Mouse (Mus musculus) stomach, postnatal 0 days (tissue): Measurements from ENCODE around the gene Angpt4. TPM values are rescaled to one million over a fixed set of nuclear protein-coding genes. Genes with fewer than 3 reads are reported as not detected.

Experiments used
- ATAC-seq: fragments of 200-750 bp; cut with Nextera tagmentation; 2 replicates; pipeline ENCODE4 v1.8.0; 2017; ENCODE audit not compliant: low FRiP score, low TSS enrichment
- DNase-seq: peaks from one replicate; pipeline ENCODE4 v3.0.0-alpha.2; 2016; ENCODE audit warnings: low spot score
- H3K27ac ChIP-seq: fragments of 300-500 bp; sonication (generic); replicated peaks from 2 replicates; pipeline ENCODE4 v1.5.1; 2014; ENCODE audit warnings: mild to moderate bottlenecking, control low read depth
- H3K27me3 ChIP-seq: fragments of 300-500 bp; sonication (generic); 2 replicates; pipeline ENCODE4 v1.6.1; 2014; ENCODE audit warnings: low read length; ENCODE audit not compliant: control insufficient read depth, insufficient read depth
- H3K36me3 ChIP-seq: fragments of 300-500 bp; sonication (generic); 2 replicates; pipeline ENCODE4 v1.6.1; 2014; ENCODE audit warnings: low read length, mixed read lengths; ENCODE audit not compliant: control insufficient read depth, insufficient read depth
- H3K4me1 ChIP-seq: fragments of 300-500 bp; sonication (generic); replicated peaks from 2 replicates; pipeline ENCODE4 v1.6.1; 2014; ENCODE audit warnings: antibody characterized with exemption; ENCODE audit not compliant: control insufficient read depth, insufficient read depth
- H3K4me2 ChIP-seq: fragments of 300-500 bp; sonication (generic); replicated peaks from 2 replicates; pipeline ENCODE4 v1.6.1; 2014; ENCODE audit warnings: low read depth, mild to moderate bottlenecking, control low read depth, moderate library complexity
- H3K4me3 ChIP-seq: fragments of 300-500 bp; sonication (generic); 2 replicates; pipeline ENCODE4 v1.5.1; 2014; ENCODE audit warnings: low read depth, low read length, control low read depth
- H3K9ac ChIP-seq: fragments of 300-500 bp; sonication (generic); 2 replicates; pipeline ENCODE4 v1.6.1; 2014; ENCODE audit warnings: mild to moderate bottlenecking, low read length, control low read depth, mixed read lengths
- H3K9me3 ChIP-seq: fragments of 300-500 bp; sonication (generic); 2 replicates; pipeline ENCODE4 v1.6.1; 2016; ENCODE audit warnings: low read length; ENCODE audit not compliant: control insufficient read depth
- CTCF ChIP-seq: IDR thresholded peaks from 2 replicates; pipeline ENCODE4 v1.5.1; 2016; ENCODE audit warnings: antibody characterized with exemption, low read depth, mild to moderate bottlenecking, moderate library complexity
- EP300 ChIP-seq: optimal IDR thresholded peaks from 2 replicates; pipeline ENCODE3; 2016; ENCODE audit warnings: antibody characterized with exemption
- WGBS: fragments of 180-500 bp; shearing (Covaris S2); extraction: QIAGEN DNeasy Blood & Tissue Kit; methylation state at CpG from one replicate; pipeline ENCODE4 v1.1.7; 2014; 5-methylcytosine and 5-hydroxymethylcytosine counted together
- polyA plus RNA-seq: library from polyadenylated mRNA; unstranded; fragments of >200 nt; fragmentation: Nextera tagmentation; extraction: Ambion mirVana; gene quantifications from 2 replicates; pipeline ENCODE4 v1.2.1, GENCODE M21; 2015

The Angpt4 gene
- polyA plus RNA-seq, 1 experiment from 2014 or later = 0.42 TPM

- no peak for DNase-seq
- H3K9me3 ChIP-seq = no peaks in the 10 kb centered on the region
- TF ChIP-seq CTCF (no peak), EP300 (no peak)
- H3K27ac ChIP-seq = no peak overlapping the region
- no peak overlapping the region for H3K9ac ChIP-seq
- H3K36me3 ChIP-seq = no peaks in the 10 kb centered on the region
- ATAC-seq = no peak
- H3K27me3 ChIP-seq = no peaks in the 10 kb centered on the region
- no peak overlapping the region for H3K4me3 ChIP-seq
- no peaks in the 10 kb centered on the region for H3K4me1 ChIP-seq
- no peak overlapping the region for H3K4me2 ChIP-seq
- WGBS = 64% methylated on average over 2 of the region's 2 CpGs
These were observed 33.1 kb downstream of the Angpt4 start for GRCm38 (mm10) chr2:151944106-151944505.

- no peaks in the 10 kb centered on the region for H3K4me1 ChIP-seq
- no peak overlapping the region for H3K4me3 ChIP-seq
- no peak overlapping the region for H3K9ac ChIP-seq
- no peaks in the 10 kb centered on the region for H3K9me3 ChIP-seq
- H3K27me3 ChIP-seq = no peaks in the 10 kb centered on the region
- TF ChIP-seq CTCF = no peak
- TF ChIP-seq EP300 = no peak
- H3K4me2 ChIP-seq = no peak overlapping the region
- no peak overlapping the region for H3K27ac ChIP-seq
- WGBS = 92% methylated on average over 2 of the region's 2 CpGs
- no peak for ATAC-seq
- DNase-seq = no peak
- H3K36me3 ChIP-seq = no peaks in the 10 kb centered on the region
These were observed 36.6 kb downstream of the Angpt4 start for GRCm38 (mm10) chr2:151947617-151948016.

- Histone ChIP-seq H3K27me3 (no peaks in the 10 kb centered on the region), H3K4me1 (no peaks in the 10 kb centered on the region), H3K27ac (no peak overlapping the region), H3K4me3 (no peak overlapping the region), H3K36me3 (no peaks in the 10 kb centered on the region), H3K9ac (no peak overlapping the region), H3K4me2 (no peak overlapping the region), H3K9me3 (no peaks in the 10 kb centered on the region)
- DNase-seq = no peak
- ATAC-seq = no peak
- no peak for TF ChIP-seq EP300
- no peak for TF ChIP-seq CTCF
- 77% methylated on average over 7 of the region's 7 CpGs for WGBS
These were observed 37.3 kb downstream of the Angpt4 start for GRCm38 (mm10) chr2:151948311-151948710.

GRCm38 (mm10) chr2:151949082-151949774 is 38.2 kb downstream of the Angpt4 start:
- WGBS = 80% methylated on average over 2 of the region's 2 CpGs
- no peak overlapping the region for H3K4me2 ChIP-seq
- no peak overlapping the region for H3K4me3 ChIP-seq
- no peak for DNase-seq
- no peaks in the 10 kb centered on the region for H3K27me3 ChIP-seq
- ATAC-seq = no peak
- no peaks in the 10 kb centered on the region for H3K9me3 ChIP-seq
- no peak for TF ChIP-seq EP300
- TF ChIP-seq CTCF = no peak
- no peak overlapping the region for H3K9ac ChIP-seq
- no peak overlapping the region for H3K27ac ChIP-seq
- H3K36me3 ChIP-seq = no peaks in the 10 kb centered on the region
- H3K4me1 ChIP-seq = no peaks in the 10 kb centered on the region

- no peak for TF ChIP-seq EP300
- TF ChIP-seq CTCF = no peak
- no peaks in the 10 kb centered on the region for H3K36me3 ChIP-seq
- DNase-seq (no peak), ATAC-seq (no peak)
- no peaks in the 10 kb centered on the region for H3K9me3 ChIP-seq
- no peak overlapping the region for H3K4me2 ChIP-seq
- no peak overlapping the region for H3K9ac ChIP-seq
- H3K4me3 ChIP-seq = no peak overlapping the region
- H3K4me1 ChIP-seq = no peaks in the 10 kb centered on the region
- H3K27me3 ChIP-seq = no peaks in the 10 kb centered on the region
- 89% methylated on average over 8 of the region's 8 CpGs for WGBS
- no peak overlapping the region for H3K27ac ChIP-seq
These were observed 42.7 kb downstream of the Angpt4 start for GRCm38 (mm10) chr2:151953665-151954064.

- no peak overlapping the region for H3K27ac ChIP-seq
- 59% methylated on average over 4 of the region's 4 CpGs for WGBS
- no peak overlapping the region for H3K4me3 ChIP-seq
- H3K9me3 ChIP-seq = no peaks in the 10 kb centered on the region
- H3K4me2 ChIP-seq = no peak overlapping the region
- no peaks in the 10 kb centered on the region for H3K4me1 ChIP-seq
- no peaks in the 10 kb centered on the region for H3K36me3 ChIP-seq
- DNase-seq = no peak
- no peak overlapping the region for H3K9ac ChIP-seq
- ATAC-seq = no peak
- no peaks in the 10 kb centered on the region for H3K27me3 ChIP-seq
- no peak for TF ChIP-seq EP300
These were observed 45.6 kb downstream of the Angpt4 start for GRCm38 (mm10) chr2:151956500-151957137.
